Mouse (Mus musculus) bone marrow macrophage, adult 2 months (primary cell): ENCODE data around the gene 1810065E05Rik. TPM values are rescaled to one million over a fixed set of nuclear protein-coding genes. Genes with fewer than 3 reads are reported as not detected.

ENCODE experiments used
- H3K27ac ChIP-seq: 2 replicates; pipeline ENCODE4 v1.5.1; 2012; ENCODE audit warnings: low read depth, low read length; ENCODE audit not compliant: insufficient read depth
- H3K4me1 ChIP-seq: 2 replicates; pipeline ENCODE4 v1.6.1; 2012; ENCODE audit warnings: low read length; ENCODE audit not compliant: control insufficient read depth, insufficient read depth
- H3K4me3 ChIP-seq: 2 replicates; pipeline ENCODE4 v1.5.1; 2012; ENCODE audit warnings: mild to moderate bottlenecking, low read length, moderate library complexity; ENCODE audit not compliant: insufficient read depth
- CTCF ChIP-seq: IDR thresholded peaks from 2 replicates; pipeline ENCODE4 v1.5.1; 2012; ENCODE audit warnings: low read depth, mild to moderate bottlenecking, low read length, moderate library complexity
- POLR2A ChIP-seq: IDR thresholded peaks from 2 replicates; pipeline ENCODE4 v1.6.1; 2012; ENCODE audit warnings: mild to moderate bottlenecking, low read depth, low read length, borderline replicate concordance
- polyA plus RNA-seq: library from polyadenylated mRNA; stranded (reverse); fragments of >200 nt; gene quantifications from 2 replicates; pipeline ENCODE4 v1.2.4, GENCODE M21; 2012; ENCODE audit not compliant: missing spikeins, insufficient read depth, insufficient read length

The 1810065E05Rik gene
- polyA plus RNA-seq = not detected in 2 replicates

- H3K4me1 ChIP-seq = no peaks in the 10 kb centered on the region
- H3K4me3 ChIP-seq = no peak within 1 kb of the TSS
- no peak within 1 kb of the TSS for H3K27ac ChIP-seq
- no peak for TF ChIP-seq POLR2A
- no peak for TF ChIP-seq CTCF
These were observed at the start of gene 1810065E05Rik for GRCm38 (mm10) chr11:58420815-58421214. 1810065E05Rik (plus strand) TSS chr11:58421111.

- H3K4me3 ChIP-seq = no peak overlapping the region
- TF ChIP-seq CTCF (no peak), POLR2A (no peak)
- no peaks in the 10 kb centered on the region for H3K4me1 ChIP-seq
These were observed 43.6 kb upstream of the 1810065E05Rik start for GRCm38 (mm10) chr11:58377273-58377672.

GRCm38 (mm10) chr11:58377686-58378085 lies 43.2 kb upstream of the 1810065E05Rik start:
- Histone ChIP-seq H3K4me3 (no peak overlapping the region), H3K4me1 (no peaks in the 10 kb centered on the region), H3K27ac (no peak overlapping the region)
- TF ChIP-seq POLR2A = no peak
- no peak for TF ChIP-seq CTCF

More at GRCm38 (mm10) chr11:58377273-58377672, 43.6 kb upstream of the 1810065E05Rik start:
- no peak overlapping the region for H3K27ac ChIP-seq

- Histone ChIP-seq H3K4me1 (no peaks in the 10 kb centered on the region), H3K27ac (no peak within 1 kb of the TSS), H3K4me3 (no peak within 1 kb of the TSS)
- TF ChIP-seq POLR2A (no peak), CTCF (no peak)
These were observed 42.1 kb upstream of the 1810065E05Rik start, which contains the start of gene Lypd8 for GRCm38 (mm10) chr11:58378763-58379278. Lypd8 (plus strand) TSS chr11:58379043.

GRCm38 (mm10) chr11:58379516-58379915 lies 41.4 kb upstream of the 1810065E05Rik start:
- H3K27ac ChIP-seq = no peak overlapping the region
- H3K4me3 ChIP-seq = no peak overlapping the region
- H3K4me1 ChIP-seq = no peaks in the 10 kb centered on the region
- no peak for TF ChIP-seq CTCF
- no peak for TF ChIP-seq POLR2A

GRCm38 (mm10) chr11:58382471-58382870 lies 38.4 kb upstream of the 1810065E05Rik start:
- Histone ChIP-seq H3K27ac (no peak overlapping the region), H3K4me3 (no peak overlapping the region), H3K4me1 (no peaks in the 10 kb centered on the region)
- TF ChIP-seq CTCF = no peak
- no peak for TF ChIP-seq POLR2A

- no peak overlapping the region for H3K27ac ChIP-seq
These were observed 20.8 kb upstream of the 1810065E05Rik start for GRCm38 (mm10) chr11:58399985-58400645.

GRCm38 (mm10) chr11:58400655-58401054 lies 20.3 kb upstream of the 1810065E05Rik start:
- no peaks in the 10 kb centered on the region for H3K4me1 ChIP-seq
- no peak overlapping the region for H3K4me3 ChIP-seq
- no peak overlapping the region for H3K27ac ChIP-seq
- TF ChIP-seq CTCF = no peak
- TF ChIP-seq POLR2A = no peak

More at GRCm38 (mm10) chr11:58399985-58400645, 20.8 kb upstream of the 1810065E05Rik start:
- TF ChIP-seq POLR2A (no peak), CTCF (no peak)
- Histone ChIP-seq H3K4me1 (no peaks in the 10 kb centered on the region), H3K4me3 (no peak overlapping the region)

- Histone ChIP-seq H3K27ac (no peak overlapping the region), H3K4me1 (no peaks in the 10 kb centered on the region), H3K4me3 (no peak overlapping the region)
- TF ChIP-seq CTCF (no peak), POLR2A (no peak)
These were observed 12.8 kb upstream of the 1810065E05Rik start for GRCm38 (mm10) chr11:58408066-58408465.

GRCm38 (mm10) chr11:58418336-58418735 lies 2.6 kb upstream of the 1810065E05Rik start:
- H3K27ac ChIP-seq = no peak overlapping the region
- TF ChIP-seq POLR2A = no peak
- TF ChIP-seq CTCF = no peak
- no peak overlapping the region for H3K4me3 ChIP-seq
- H3K4me1 ChIP-seq = no peaks in the 10 kb centered on the region
